Mouse (Mus musculus) limb, embryonic 14.5 days (tissue): ENCODE results near the gene Kcnk5. TPM values are rescaled to one million over a fixed set of nuclear protein-coding genes. Genes with fewer than 3 reads are reported as not detected.
A peak's percentile ranks its signal among the peaks of the same experiment; 100 is the strongest.

ENCODE experiments used
- ATAC-seq: fragments of 200-750 bp; cut with Nextera tagmentation; 2 replicates; pipeline ENCODE4 v1.8.0; 2017; ENCODE audit warnings: low read depth, moderate number of reproducible peaks, moderate TSS enrichment; ENCODE audit not compliant: low FRiP score
- DNase-seq: peaks from one replicate; pipeline ENCODE4 v3.0.0-alpha.2; 2015; ENCODE audit warnings: low spot score
- H3K27ac ChIP-seq: fragments of 300-500 bp; sonication (generic); replicated peaks from 2 replicates; pipeline ENCODE4 v1.5.1; 2014; ENCODE audit warnings: low read depth, mild to moderate bottlenecking, low read length, moderate library complexity, mixed read lengths
- H3K27me3 ChIP-seq: fragments of 300-500 bp; sonication (generic); 2 replicates; pipeline ENCODE4 v1.6.1; 2014; ENCODE audit warnings: low read length, mixed read lengths; ENCODE audit not compliant: control insufficient read depth, insufficient read depth
- H3K36me3 ChIP-seq: fragments of 300-500 bp; sonication (generic); 2 replicates; pipeline ENCODE4 v1.6.1; 2014; ENCODE audit warnings: mild to moderate bottlenecking, low read length, moderate library complexity, mixed read lengths; ENCODE audit not compliant: control insufficient read depth, insufficient read depth
- H3K4me1 ChIP-seq: fragments of 300-500 bp; sonication (generic); 2 replicates; pipeline ENCODE4 v1.6.1; 2014; ENCODE audit warnings: antibody characterized with exemption, low read length, mixed read lengths; ENCODE audit not compliant: control insufficient read depth, insufficient read depth
- H3K4me2 ChIP-seq: fragments of 300-500 bp; sonication (generic); replicated peaks from 2 replicates; pipeline ENCODE4 v1.6.1; 2014; ENCODE audit warnings: low read depth, mild to moderate bottlenecking, low read length, moderate library complexity; ENCODE audit not compliant: severe bottlenecking
- H3K4me3 ChIP-seq: fragments of 300-500 bp; sonication (generic); replicated peaks from 2 replicates; pipeline ENCODE4 v1.5.1; 2014; ENCODE audit warnings: low read length
- H3K9ac ChIP-seq: fragments of 300-500 bp; sonication (generic); 2 replicates; pipeline ENCODE4 v1.6.1; 2014; ENCODE audit warnings: mild to moderate bottlenecking, low read depth, low read length, moderate library complexity; ENCODE audit not compliant: severe bottlenecking
- H3K9me3 ChIP-seq: fragments of 300-500 bp; sonication (generic); 2 replicates; pipeline ENCODE4 v1.6.1; 2016; ENCODE audit warnings: low read length; ENCODE audit not compliant: control insufficient read depth
- POLR2A ChIP-seq: fragments of 200-500 bp; IDR thresholded peaks from 2 replicates; pipeline ENCODE4 v1.8.0; 2012; ENCODE audit warnings: inconsistent platforms, mild to moderate bottlenecking, moderate library complexity, borderline replicate concordance; ENCODE audit not compliant: insufficient read depth, insufficient read length; ENCODE audit errors: extremely low read depth
- WGBS: fragments of 180-500 bp; shearing (Covaris S2); extraction: QIAGEN DNeasy Blood & Tissue Kit; methylation state at CpG from one replicate; pipeline ENCODE4 v1.1.7; 2014; 5-methylcytosine and 5-hydroxymethylcytosine counted together
- polyA plus RNA-seq, 2 experiments: library from polyadenylated mRNA; depleted of rRNA in 1 of 2; stranded (reverse) in 1 of 2; unstranded in 1 of 2; fragments of >200 nt; fragmentation: Nextera tagmentation in 1 of 2; extraction: Ambion mirVana in 1 of 2; gene quantifications; 2 replicates each; pipeline versions ENCODE4 v1.2.1 to v1.2.3; 2012 to 2014

The Kcnk5 gene
- polyA plus RNA-seq, 2 experiments, result 4.1 to 5.5 TPM

- Histone ChIP-seq H3K27me3 (no peaks in the 10 kb centered on the region), H3K4me3 (no peak overlapping the region), H3K9ac (no peak overlapping the region), H3K4me1 (0 out of 2 replicates have a peak, but pooled peaks cover 6% of the 10 kb centered on the region), H3K36me3 (no peaks in the 10 kb centered on the region), H3K9me3 (no peaks in the 10 kb centered on the region), H3K4me2 (no peak overlapping the region), H3K27ac (no peak overlapping the region)
- WGBS, result 88% methylated on average over 3 of the region's 3 CpGs
- ATAC-seq (no peak), DNase-seq (peak; percentile 37)
- no peak for TF ChIP-seq POLR2A
Observed at GRCm38 (mm10) chr14:20171840-20172239, 9.8 kb downstream of the Kcnk5 start.

GRCm38 (mm10) chr14:20169251-20169650 lies 12.4 kb downstream of the Kcnk5 start:
- WGBS, result 91% methylated on average over 4 of the region's 4 CpGs

GRCm38 (mm10) chr14:20168478-20168877 lies 13.1 kb downstream of the Kcnk5 start:
- no peak for TF ChIP-seq POLR2A
- ATAC-seq, result no peak

More at GRCm38 (mm10) chr14:20169251-20169650, 12.4 kb downstream of the Kcnk5 start:
- no peak for ATAC-seq
- H3K27me3 ChIP-seq, result no peaks in the 10 kb centered on the region
- no peaks in the 10 kb centered on the region for H3K9me3 ChIP-seq
- DNase-seq, result no peak
- no peak for TF ChIP-seq POLR2A
- H3K36me3 ChIP-seq, result no peaks in the 10 kb centered on the region
- H3K4me1 ChIP-seq, result 0 out of 2 replicates have a peak, but pooled peaks cover 6% of the 10 kb centered on the region
- H3K9ac ChIP-seq, result no peak overlapping the region
- H3K4me2 ChIP-seq, result no peak overlapping the region
- no peak overlapping the region for H3K4me3 ChIP-seq
- no peak overlapping the region for H3K27ac ChIP-seq

GRCm38 (mm10) chr14:20168054-20168453 lies 13.6 kb downstream of the Kcnk5 start:
- WGBS, result 90% methylated on average over 2 of the region's 2 CpGs
- Histone ChIP-seq H3K9me3 (no peaks in the 10 kb centered on the region), H3K9ac (no peak overlapping the region), H3K36me3 (no peaks in the 10 kb centered on the region), H3K4me3 (no peak overlapping the region), H3K27ac (no peak overlapping the region), H3K4me2 (no peak overlapping the region), H3K4me1 (peaks cover 11% of the 10 kb centered on the region), H3K27me3 (no peaks in the 10 kb centered on the region)
- no peak for TF ChIP-seq POLR2A
- DNase-seq (no peak), ATAC-seq (no peak)

More at GRCm38 (mm10) chr14:20168478-20168877, 13.1 kb downstream of the Kcnk5 start:
- Histone ChIP-seq H3K4me2 (no peak overlapping the region), H3K4me1 (peaks cover 6% of the 10 kb centered on the region; the same call in 1 of the 2 replicates), H3K27me3 (no peaks in the 10 kb centered on the region), H3K9me3 (no peaks in the 10 kb centered on the region), H3K27ac (no peak overlapping the region), H3K9ac (no peak overlapping the region), H3K4me3 (no peak overlapping the region), H3K36me3 (no peaks in the 10 kb centered on the region)
- 78% methylated on average over 1 of the region's 1 CpGs for WGBS
- no peak for DNase-seq

- H3K4me1 ChIP-seq, result peaks cover 7% of the 10 kb centered on the region
- WGBS, result 63% methylated on average over 1 of the region's 1 CpGs
- no peak overlapping the region for H3K4me2 ChIP-seq
- no peaks in the 10 kb centered on the region for H3K9me3 ChIP-seq
- no peak overlapping the region for H3K9ac ChIP-seq
- no peak overlapping the region for H3K4me3 ChIP-seq
- no peaks in the 10 kb centered on the region for H3K36me3 ChIP-seq
- DNase-seq (no peak), ATAC-seq (no peak)
- TF ChIP-seq POLR2A, result no peak
- no peaks in the 10 kb centered on the region for H3K27me3 ChIP-seq
- no peak overlapping the region for H3K27ac ChIP-seq
Observed at GRCm38 (mm10) chr14:20165413-20165812, 16.2 kb downstream of the Kcnk5 start.

GRCm38 (mm10) chr14:20164438-20164837 lies 17.2 kb downstream of the Kcnk5 start:
- DNase-seq (no peak), ATAC-seq (no peak)
- Histone ChIP-seq H3K4me1 (peaks cover 10% of the 10 kb centered on the region), H3K9me3 (no peaks in the 10 kb centered on the region), H3K36me3 (no peaks in the 10 kb centered on the region), H3K27me3 (no peaks in the 10 kb centered on the region), H3K4me3 (no peak overlapping the region), H3K27ac (no peak overlapping the region), H3K4me2 (no peak overlapping the region), H3K9ac (no peak overlapping the region)
- 87% methylated on average over 7 of the region's 7 CpGs for WGBS
- TF ChIP-seq POLR2A, result no peak
